Mouse (Mus musculus) left cerebral cortex, adult 2 months (tissue): ENCODE data around the gene Schip1. TPM values are rescaled to one million over a fixed set of nuclear protein-coding genes. Genes with fewer than 3 reads are reported as not detected.

Experiments
- DNase-seq, 2 experiments: peaks; one replicate each; pipeline ENCODE4 v3.0.0; 2021 to 2022; ENCODE audit warnings: low spot score in 2 of 2, mixed read lengths in 1 of 2; ENCODE audit errors: extremely low spot score in 1 of 2
- H3K27ac ChIP-seq: fragments of 200-600 bp; 2 replicates; pipeline ENCODE4 v1.8.1; 2022
- H3K4me3 ChIP-seq: fragments of 200-600 bp; 2 replicates; pipeline ENCODE4 v1.8.1; 2022
- CTCF ChIP-seq: fragments of 200-600 bp; IDR thresholded peaks from 2 replicates; pipeline ENCODE4 v1.8.1; 2022; ENCODE audit warnings: antibody characterized with exemption, mild to moderate bottlenecking, moderate library complexity
- intact Hi-C: fragments of 180-260 bp; cut with DNase I; formaldehyde crosslinking; loops from one replicate; pipeline ENCODE4 v1.15.1; 2025
- total RNA-seq, 2 experiments: library from RNA; stranded (reverse); gene quantifications; 2 replicates each; pipeline ENCODE4 v1.2.3; 2021

The Schip1 gene
- total RNA-seq, 2 experiments from 2014 or later = 261 to 282 TPM

GRCm38 (mm10) chr3:68605942-68606603, 541.5 kb downstream of the Schip1 start:
- H3K27ac ChIP-seq = peak overlapping the region; percentile 74
- intact Hi-C loops = loop anchor here (5.0 kb wide), 2 partner anchors 114 to 549 kb away; no protein-coding TSS in a partner anchor
- no peak for TF ChIP-seq CTCF
- no peak overlapping the region for H3K4me3 ChIP-seq
- peak in 1 of 2 experiments; percentile 29 for DNase-seq

GRCm38 (mm10) chr3:68606730-68607129, 542.1 kb downstream of the Schip1 start:
- Histone ChIP-seq H3K4me3 (no peak overlapping the region), H3K27ac (peak overlapping the region; percentile 74)
- peak; percentile 52 to 59 for DNase-seq
- no peak for TF ChIP-seq CTCF
- intact Hi-C loops = loop anchor here (5.0 kb wide), 2 partner anchors 114 to 549 kb away; no protein-coding TSS in a partner anchor

GRCm38 (mm10) chr3:68607336-68607735, 542.7 kb downstream of the Schip1 start:
- intact Hi-C loops = loop anchor here (5.0 kb wide), 2 partner anchors 115 to 550 kb away; no protein-coding TSS in a partner anchor
- H3K27ac ChIP-seq = peak overlapping the region; percentile 74
- no peak overlapping the region for H3K4me3 ChIP-seq
- TF ChIP-seq CTCF = no peak
- DNase-seq = no peak

- intact Hi-C loops = loop anchor here (1.0 to 5.0 kb wide), 4 partner anchors 32 to 552 kb away; no protein-coding TSS in a partner anchor
- DNase-seq = peak; percentile 84 to 88
- Histone ChIP-seq H3K27ac (peak overlapping the region; percentile 83), H3K4me3 (no peak overlapping the region)
- TF ChIP-seq CTCF = no peak
These were observed 544.4 kb downstream of the Schip1 start for GRCm38 (mm10) chr3:68608848-68609497.

- intact Hi-C loops = no loop called here
These were observed 545.4 kb downstream of the Schip1 start for GRCm38 (mm10) chr3:68610011-68610410.

GRCm38 (mm10) chr3:68610598-68611261, 546.1 kb downstream of the Schip1 start:
- Histone ChIP-seq H3K27ac (peak overlapping the region; percentile 40; the same call in 1 of the 2 replicates), H3K4me3 (no peak overlapping the region)
- DNase-seq = no peak
- TF ChIP-seq CTCF = no peak
- intact Hi-C loops = no loop called here

More at GRCm38 (mm10) chr3:68610011-68610410, 545.4 kb downstream of the Schip1 start:
- no peak overlapping the region for H3K4me3 ChIP-seq
- peak in 1 of 2 experiments; percentile 18 for DNase-seq
- TF ChIP-seq CTCF = no peak
- peak overlapping the region; percentile 83 for H3K27ac ChIP-seq

GRCm38 (mm10) chr3:68615042-68615810, 550.6 kb downstream of the Schip1 start:
- no peak overlapping the region for H3K4me3 ChIP-seq
- peak overlapping the region; percentile 48 for H3K27ac ChIP-seq
- DNase-seq = no peak
- peak; percentile 64 for TF ChIP-seq CTCF
- intact Hi-C loops = loop anchor here (5.0 kb wide), 1 partner anchor 77 kb away; the partner anchor contains the start of gene Il12a

- DNase-seq = no peak
These were observed 551.8 kb downstream of the Schip1 start for GRCm38 (mm10) chr3:68616363-68616762.

GRCm38 (mm10) chr3:68617708-68618107, 553.1 kb downstream of the Schip1 start:
- Histone ChIP-seq H3K4me3 (no peak overlapping the region), H3K27ac (peak overlapping the region; percentile 33)
- intact Hi-C loops = loop anchor here (1.0 to 5.0 kb wide), 2 partner anchors 75 to 96 kb away; partner anchors contain the start of gene Il12a
- DNase-seq = no peak
- no peak for TF ChIP-seq CTCF

More at GRCm38 (mm10) chr3:68616363-68616762, 551.8 kb downstream of the Schip1 start:
- no peak for TF ChIP-seq CTCF
- intact Hi-C loops = loop anchor here (5.0 kb wide), 1 partner anchor 76 kb away; the partner anchor contains the start of gene Il12a
- no peak overlapping the region for H3K4me3 ChIP-seq
- H3K27ac ChIP-seq = no peak overlapping the region

GRCm38 (mm10) chr3:68619097-68619496, 554.5 kb downstream of the Schip1 start:
- no peak for TF ChIP-seq CTCF
- intact Hi-C loops = loop anchor here (5.0 kb wide), 1 partner anchor 73 kb away; the partner anchor contains the start of gene Il12a

GRCm38 (mm10) chr3:68621971-68622370, 557.4 kb downstream of the Schip1 start:
- DNase-seq = no peak
- intact Hi-C loops = no loop called here

More at GRCm38 (mm10) chr3:68619097-68619496, 554.5 kb downstream of the Schip1 start:
- peak overlapping the region; percentile 33 for H3K27ac ChIP-seq
- H3K4me3 ChIP-seq = no peak overlapping the region
- DNase-seq = peak in 1 of 2 experiments; percentile 35

More at GRCm38 (mm10) chr3:68621971-68622370, 557.4 kb downstream of the Schip1 start:
- Histone ChIP-seq H3K4me3 (no peak overlapping the region), H3K27ac (no peak overlapping the region)
- TF ChIP-seq CTCF = no peak
